Mouse (Mus musculus) MEL (cell line): ENCODE measurements at regions not wholly inside any gene's neighbourhood (a gene's known extent, or its start where the extent isn't known, plus 50 kb on each side); places are given as distances from the start of the nearest gene placed in this dataset.

Source experiments
- DNase-seq: peaks from one replicate; pipeline ENCODE4 v3.0.0; 2011; ENCODE audit warnings: low read depth, low spot score
- H3K27ac ChIP-seq: 2 replicates; pipeline ENCODE4 v1.5.1; 2012; ENCODE audit warnings: low read depth, mild to moderate bottlenecking, control low read depth, low read length, moderate library complexity; ENCODE audit not compliant: control insufficient read depth
- H3K27me3 ChIP-seq, 2 experiments: fragments of 150-350 bp in 1 of 2; sonication (generic) in 1 of 2; 2 replicates each; pipeline ENCODE4 v1.6.1; 2012; ENCODE audit warnings: low read length in 2 of 2, mild to moderate bottlenecking in 2 of 2, improper control_type of control experiment in 1 of 2, moderate library complexity in 1 of 2; ENCODE audit not compliant: insufficient read depth in 2 of 2, control insufficient read depth in 1 of 2
- H3K36me3 ChIP-seq, 2 experiments: 2 replicates each; pipeline ENCODE4 v1.6.1; 2012 to 2014; ENCODE audit warnings: low read length in 2 of 2, improper control_type of control experiment in 1 of 2, inconsistent platforms in 1 of 2, mild to moderate bottlenecking in 1 of 2; ENCODE audit not compliant: insufficient read depth in 2 of 2, control insufficient read depth in 1 of 2
- H3K4me1 ChIP-seq, 2 experiments: fragments of 150-350 bp in 1 of 2; sonication (generic) in 1 of 2; 2 replicates each; pipeline ENCODE4 v1.6.1; 2012; ENCODE audit warnings: low read length in 2 of 2, improper control_type of control experiment in 1 of 2, mild to moderate bottlenecking in 1 of 2; ENCODE audit not compliant: insufficient read depth in 2 of 2, control insufficient read depth in 1 of 2
- H3K4me3 ChIP-seq, 2 experiments: fragments of 150-350 bp in 1 of 2; sonication (generic) in 1 of 2; 2 replicates each; pipeline ENCODE4 v1.5.1; 2012; ENCODE audit warnings: low read depth in 2 of 2, low read length in 2 of 2, mild to moderate bottlenecking in 2 of 2, moderate library complexity in 2 of 2, control low read depth in 1 of 2, improper control_type of control experiment in 1 of 2; ENCODE audit not compliant: control insufficient read depth in 1 of 2, insufficient read depth in 1 of 2
- H3K79me2 ChIP-seq: 2 replicates; pipeline ENCODE4 v1.6.1; 2012; ENCODE audit warnings: mild to moderate bottlenecking, low read length, moderate library complexity; ENCODE audit not compliant: control insufficient read depth, poor library complexity, insufficient read depth
- H3K9ac ChIP-seq: 2 replicates; pipeline ENCODE4 v1.6.1; 2012; ENCODE audit warnings: low read depth, mild to moderate bottlenecking, control low read depth, low read length, moderate library complexity; ENCODE audit not compliant: control insufficient read depth, poor library complexity, severe bottlenecking
- H3K9me3 ChIP-seq: fragments of 150-350 bp; sonication (generic); replicated peaks from 2 replicates; pipeline ENCODE4 v1.6.1; 2012; ENCODE audit warnings: mild to moderate bottlenecking, low read length, improper control_type of control experiment, moderate library complexity; ENCODE audit not compliant: insufficient read depth
- CTCF ChIP-seq, 3 experiments: IDR thresholded peaks in 2 of 3; conservative IDR thresholded peaks in 1 of 3; 2 replicates each; pipeline ENCODE4 v1.5.1; 2011 to 2012; ENCODE audit warnings: low read length in 3 of 3, low read depth in 2 of 3, mild to moderate bottlenecking in 2 of 3, improper control_type of control experiment in 1 of 3, inconsistent platforms in 1 of 3, mixed read lengths in 1 of 3, moderate library complexity in 1 of 3; ENCODE audit not compliant: control insufficient read depth in 1 of 3, insufficient read depth in 1 of 3, poor library complexity in 1 of 3, severe bottlenecking in 1 of 3
- GABPA ChIP-seq: IDR thresholded peaks from 2 replicates; pipeline ENCODE4 v1.6.1; 2012; ENCODE audit warnings: low read depth, mild to moderate bottlenecking, inconsistent platforms, low read length, improper control_type of control experiment, moderate library complexity
- HCFC1 ChIP-seq: IDR thresholded peaks from 2 replicates; pipeline ENCODE4 v1.6.1; 2012; ENCODE audit warnings: low read depth, mild to moderate bottlenecking, inconsistent platforms, low read length, improper control_type of control experiment, moderate library complexity
- MAFK ChIP-seq: IDR thresholded peaks from 2 replicates; pipeline ENCODE4 v1.6.1; 2011; ENCODE audit warnings: low read depth, mild to moderate bottlenecking, low read length, improper control_type of control experiment, borderline replicate concordance
- MAZ ChIP-seq: IDR thresholded peaks from 2 replicates; pipeline ENCODE4 v1.6.1; 2012; ENCODE audit warnings: low read depth, mild to moderate bottlenecking, inconsistent platforms, low read length, improper control_type of control experiment
- MYC ChIP-seq: IDR thresholded peaks from 2 replicates; pipeline ENCODE4 v1.6.1; 2011; ENCODE audit warnings: low read depth, mild to moderate bottlenecking, low read length, improper control_type of control experiment, moderate library complexity
- NRF1 ChIP-seq: IDR thresholded peaks from 2 replicates; pipeline ENCODE4 v1.6.1; 2014; ENCODE audit warnings: low read depth, mild to moderate bottlenecking, inconsistent platforms, low read length, improper control_type of control experiment, moderate library complexity; ENCODE audit not compliant: poor library complexity, insufficient read depth, severe bottlenecking
- POLR2AphosphoS2 ChIP-seq: IDR thresholded peaks from 2 replicates; pipeline ENCODE4 v1.6.1; 2011; ENCODE audit warnings: low read length, improper control_type of control experiment
- POLR2AphosphoS5 ChIP-seq: IDR thresholded peaks from 2 replicates; pipeline ENCODE4 v1.6.1; 2012; ENCODE audit warnings: low read depth, borderline replicate concordance, mild to moderate bottlenecking, inconsistent platforms, low read length, moderate library complexity, mixed read lengths
- RCOR1 ChIP-seq: IDR thresholded peaks from 2 replicates; pipeline ENCODE4 v1.6.1; 2012; ENCODE audit warnings: low read depth, mild to moderate bottlenecking, inconsistent platforms, low read length, improper control_type of control experiment
- SIN3A ChIP-seq: IDR thresholded peaks from 2 replicates; pipeline ENCODE4 v1.6.1; 2012; ENCODE audit warnings: low read length, improper control_type of control experiment, inconsistent platforms
- TCF12 ChIP-seq: IDR thresholded peaks from 2 replicates; pipeline ENCODE4 v1.6.1; 2014; ENCODE audit warnings: low read depth, mild to moderate bottlenecking, inconsistent platforms, low read length, improper control_type of control experiment, moderate library complexity

DNA sequence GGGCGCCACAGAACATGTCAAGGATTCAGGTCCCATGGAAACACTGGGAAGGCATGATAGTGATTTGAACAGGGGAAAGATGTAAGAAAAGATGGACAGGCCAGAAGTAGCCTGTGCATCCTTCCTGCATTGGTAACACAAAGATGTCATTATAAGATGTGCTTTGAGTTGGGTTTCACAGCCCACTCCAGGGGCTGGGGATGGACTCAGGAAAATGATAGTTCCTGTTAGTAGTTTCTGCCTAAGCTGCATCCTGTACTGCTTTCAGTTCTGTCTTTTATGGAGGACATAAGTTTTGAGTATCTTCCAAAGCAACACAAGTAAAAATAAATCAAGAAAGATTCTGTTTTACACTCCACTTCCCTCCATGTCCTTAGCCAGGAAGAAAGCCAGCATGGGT, 109.2 kb upstream of the Atp2b1 start:
- H3K27me3 ChIP-seq = no peaks in the 10 kb centered on the region; a peak in 1 of 4 replicates
- no peak overlapping the region for H3K27ac ChIP-seq
- TF ChIP-seq MAZ = no peak
- TF ChIP-seq RCOR1 = no peak
- TF ChIP-seq NRF1 = no peak
- no peak for TF ChIP-seq POLR2AphosphoS5
- TF ChIP-seq MAFK = no peak
- TF ChIP-seq SIN3A = no peak
- no peak overlapping the region for H3K4me3 ChIP-seq
- peaks cover 0 to 3% of the 10 kb centered on the region in 2 experiments; a peak in 1 of 4 replicates for H3K4me1 ChIP-seq
- no peak overlapping the region for H3K9ac ChIP-seq
- H3K36me3 ChIP-seq = peaks cover 0 to 4% of the 10 kb centered on the region in 2 experiments; a peak in 2 of 4 replicates
- no peaks in the 10 kb centered on the region for H3K9me3 ChIP-seq
- no peak for DNase-seq
- H3K79me2 ChIP-seq = no peaks in the 10 kb centered on the region

DNA sequence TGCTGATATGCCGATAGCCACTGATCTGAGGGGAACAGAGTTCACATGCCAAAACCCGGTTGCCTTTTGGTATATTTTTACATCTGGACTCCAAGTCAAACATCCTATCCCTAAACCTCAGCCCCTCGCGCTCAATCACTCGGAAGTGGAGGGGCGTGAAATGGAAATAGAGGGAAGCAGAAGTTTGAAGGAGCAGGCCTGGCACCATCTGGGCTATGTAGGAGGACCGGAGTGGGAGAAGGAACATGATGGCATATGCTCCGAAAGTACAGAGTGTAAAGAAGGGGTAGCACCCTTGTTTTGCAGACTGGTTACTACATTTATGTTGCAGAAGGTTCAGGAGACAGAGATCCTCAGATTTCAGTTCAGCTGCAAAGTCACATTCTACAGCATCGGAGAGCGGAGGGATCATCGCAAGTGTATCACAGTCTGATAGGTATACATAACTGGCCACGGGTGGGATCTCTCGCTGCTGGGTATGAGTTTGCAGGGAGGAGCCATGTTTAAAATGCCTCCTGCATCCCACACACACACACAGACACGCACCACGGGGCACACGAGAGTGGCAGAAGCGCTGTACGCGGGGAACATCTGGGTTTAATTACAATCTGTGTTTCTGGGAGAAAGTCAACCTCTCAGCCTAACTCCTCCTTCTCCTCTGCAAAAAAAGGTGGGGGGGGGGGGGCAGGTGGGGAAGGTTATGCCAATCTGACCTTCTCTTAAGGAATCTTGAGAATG, 107.2 kb upstream of the Atp2b1 start:
- no peaks in the 10 kb centered on the region for H3K36me3 ChIP-seq
- H3K4me3 ChIP-seq = no peak overlapping the region
- H3K27me3 ChIP-seq = no peaks in the 10 kb centered on the region; a peak in 1 of 4 replicates
- DNase-seq = no peak
- no peaks in the 10 kb centered on the region for H3K4me1 ChIP-seq
- H3K9ac ChIP-seq = no peak overlapping the region
- no peaks in the 10 kb centered on the region for H3K9me3 ChIP-seq
- TF ChIP-seq POLR2AphosphoS2 = no peak
- TF ChIP-seq MYC = no peak
- TF ChIP-seq GABPA = no peak
- TF ChIP-seq TCF12 = no peak
- no peak for TF ChIP-seq HCFC1
- no peak for TF ChIP-seq CTCF (IDR thresholded peaks at IDR 0.05 in 2 of 3, conservative IDR thresholded peaks at IDR 0.05 in 1 of 3; ENCODE audit: control insufficient read depth in 1 of 3, insufficient read depth in 1 of 3, low read depth in 2 of 3, low read length in 3 of 3, poor library complexity in 1 of 3, severe bottlenecking in 1 of 3)
- H3K27ac ChIP-seq = no peak overlapping the region
- H3K79me2 ChIP-seq = no peaks in the 10 kb centered on the region

DNA sequence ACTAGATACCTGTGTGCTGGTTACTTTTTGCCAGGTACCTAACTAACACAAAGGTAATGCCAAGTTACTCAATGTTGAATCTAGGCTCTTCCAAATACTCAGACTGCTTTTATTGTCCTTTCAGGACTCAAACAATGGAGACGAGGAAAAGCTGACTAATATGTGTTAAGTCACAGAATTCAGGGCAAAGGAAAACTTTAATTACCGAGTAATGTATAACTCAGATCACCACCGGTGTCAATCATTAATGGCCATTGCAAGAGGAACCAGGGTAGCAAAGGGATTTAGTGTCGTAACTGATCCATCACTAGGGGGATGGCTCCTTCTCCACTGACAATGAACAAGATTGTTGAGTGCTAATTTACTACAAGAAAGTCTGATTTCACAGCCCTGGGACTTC, 105.6 kb upstream of the Atp2b1 start:
- Histone ChIP-seq H3K36me3 (no peaks in the 10 kb centered on the region), H3K27ac (no peak overlapping the region), H3K27me3 (no peaks in the 10 kb centered on the region; a peak in 1 of 4 replicates), H3K9ac (no peak overlapping the region), H3K79me2 (no peaks in the 10 kb centered on the region), H3K4me3 (no peak overlapping the region), H3K9me3 (no peaks in the 10 kb centered on the region), H3K4me1 (no peaks in the 10 kb centered on the region)
- TF ChIP-seq NRF1 = no peak
- DNase-seq = no peak
